Mouse (Mus musculus) liver, embryonic 18 days (tissue): Measurements from ENCODE around the gene Mtss1l. TPM values are rescaled to one million over a fixed set of nuclear protein-coding genes. Genes with fewer than 3 reads are reported as not detected.

Experiments used
- polyA plus RNA-seq: library from polyadenylated mRNA; depleted of rRNA; stranded (reverse); fragments of >200 nt; gene quantifications from 2 replicates; pipeline ENCODE4 v1.2.3, GENCODE M21; 2012; rRNA removed

Mtss1l gene
- polyA plus RNA-seq, result 2.1 and 3.2 TPM in 2 replicates

DNA sequence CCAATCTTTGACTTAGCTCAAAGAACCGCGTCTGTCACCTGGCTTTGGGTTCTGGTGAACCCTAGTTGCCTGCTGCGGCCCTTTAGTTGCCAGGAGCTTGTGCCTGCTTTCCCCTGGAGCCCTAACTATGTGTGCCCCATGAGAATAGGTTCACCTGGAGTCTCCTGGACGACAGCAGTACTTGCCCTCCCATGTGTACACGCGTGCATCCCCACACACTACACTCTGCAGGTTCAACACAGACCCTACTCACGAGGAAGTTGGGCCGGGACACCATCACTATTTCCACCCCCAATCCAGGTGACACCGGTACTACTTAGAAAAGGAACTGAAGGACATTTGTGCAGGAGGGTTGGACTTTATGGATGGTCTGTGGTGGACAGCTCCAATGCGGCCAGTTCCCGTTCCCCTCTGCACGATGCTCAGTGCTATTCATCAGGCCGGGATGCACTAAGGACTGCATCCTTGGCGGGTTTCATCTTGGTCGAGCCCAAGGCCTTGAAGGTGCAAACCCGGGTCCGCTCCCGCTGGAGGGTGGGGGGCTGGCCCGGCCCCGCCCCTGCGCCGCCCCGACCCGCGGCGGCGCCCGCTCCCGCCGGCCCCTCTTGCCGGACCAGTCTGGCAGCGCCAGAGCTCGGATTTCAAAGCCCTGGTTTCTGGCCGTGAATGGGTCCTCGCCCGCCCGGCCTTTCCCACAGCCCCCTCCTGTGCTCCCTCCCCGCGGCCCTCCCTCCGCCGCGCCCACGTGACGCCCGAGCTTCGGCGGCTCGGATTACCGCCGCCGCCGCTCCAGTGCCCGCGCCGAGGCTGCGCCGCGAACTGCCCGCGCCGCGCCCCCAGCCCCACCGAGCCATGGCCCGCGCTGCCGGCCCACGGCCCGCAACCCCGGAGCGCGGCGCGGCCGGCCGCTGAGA is at the start of gene Mtss1l:
Gene Mtss1l (plus strand): TSS at position 792 of the 914 bp plus-strand sequence.

Other genes starting within 250 kb of the Mtss1l start
- 8.5 and 10.3 TPM in 2 replicates for gene Vac14, start 102.9 kb upstream of the Mtss1l start, polyA plus RNA-seq
- 0.19 and 0.32 TPM in 2 replicates for gene Il34, start 84.4 kb downstream of the Mtss1l start, polyA plus RNA-seq
- gene Cog4, start 125.1 kb downstream of the Mtss1l start, polyA plus RNA-seq, result 16.6 and 17.2 TPM in 2 replicates
- 24.7 and 26.9 TPM in 2 replicates for gene Sf3b3, start 125.3 kb downstream of the Mtss1l start, polyA plus RNA-seq
- gene Fuk, start 181.0 kb downstream of the Mtss1l start, polyA plus RNA-seq, result 2.8 and 3.2 TPM in 2 replicates
- gene St3gal2, start 198.4 kb downstream of the Mtss1l start, polyA plus RNA-seq, result 7.1 and 7.9 TPM in 2 replicates